Mouse (Mus musculus): Measurements from ENCODE around the gene Serpine1. TPM values are rescaled to one million over a fixed set of nuclear protein-coding genes. Genes with fewer than 3 reads are reported as not detected.

Gene Serpine1
- polyA plus RNA-seq, 1 experiment: 4.1 TPM

DNA sequence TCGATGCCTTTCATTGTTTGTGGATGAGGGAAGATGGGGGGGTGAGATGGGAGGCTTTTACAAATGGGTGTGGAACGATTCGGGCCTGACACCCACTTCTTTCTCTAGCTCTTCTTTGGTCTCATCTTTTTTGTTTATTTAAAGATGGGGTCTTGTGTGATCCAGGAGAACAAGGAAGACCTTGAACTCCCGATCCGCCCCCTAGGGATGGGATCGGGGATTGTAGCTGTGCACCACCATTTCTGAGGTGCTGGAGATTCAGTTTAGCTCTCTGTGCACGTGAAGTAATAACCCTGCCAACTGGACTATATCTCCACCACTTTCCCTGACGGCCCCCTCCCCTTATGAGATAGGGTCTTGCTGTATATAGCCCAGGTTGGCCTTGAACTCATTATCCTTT, 6.1 kb downstream of the Serpine1 start:
- no peak overlapping the region for H3K27ac ChIP-seq (ENCODE audit: control insufficient read depth, insufficient read depth, low read length)
- no peaks in the 10 kb centered on the region for H3K4me1 ChIP-seq (replicated peaks; ENCODE audit: control insufficient read depth, insufficient read depth, low read length)
- no peaks in the 10 kb centered on the region for H3K36me3 ChIP-seq (ENCODE audit: control insufficient read depth, insufficient read depth, low read length)
- no peak for DNase-seq
- WGBS: 85% methylated on average over 8 of the region's 8 CpGs
- no peaks in the 10 kb centered on the region for H3K27me3 ChIP-seq (ENCODE audit: control insufficient read depth, insufficient read depth, low read length)
- no peak overlapping the region for H3K4me3 ChIP-seq (ENCODE audit: control insufficient read depth, insufficient read depth, low read length)
- TF ChIP-seq CTCF (IDR thresholded peaks at IDR 0.05; ENCODE audit: borderline replicate concordance, control insufficient read depth, extremely low read depth, insufficient read depth, low read length, poor library complexity): no peak
- no peak for TF ChIP-seq POLR2A (IDR thresholded peaks at IDR 0.05; ENCODE audit: control insufficient read depth, extremely low read depth, insufficient read depth, low read length, poor library complexity)

DNA sequence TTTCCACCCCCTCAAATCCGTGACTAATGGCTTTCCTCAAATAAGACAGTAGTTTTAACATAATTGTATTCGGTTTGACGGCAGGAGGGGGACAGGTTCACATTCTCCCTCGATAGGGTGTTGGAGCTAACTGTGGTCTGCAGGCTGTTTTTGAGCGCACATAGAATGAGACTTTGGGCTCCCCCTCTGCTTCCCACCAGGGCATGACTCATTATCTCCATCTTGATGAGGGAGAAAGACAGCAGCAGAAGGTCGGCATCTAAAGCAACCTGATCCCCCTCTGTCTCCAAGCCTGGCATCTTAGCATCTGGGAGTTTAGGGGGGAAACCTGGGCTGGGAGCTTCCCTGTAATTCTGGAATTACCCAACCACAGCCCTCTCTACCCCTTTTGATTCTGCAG, 6.6 kb downstream of the Serpine1 start:
- 79% methylated on average over 6 of the region's 6 CpGs for WGBS
- no peaks in the 10 kb centered on the region for H3K4me1 ChIP-seq (replicated peaks; ENCODE audit: control insufficient read depth, insufficient read depth, low read length)
- TF ChIP-seq POLR2A (IDR thresholded peaks at IDR 0.05; ENCODE audit: control insufficient read depth, extremely low read depth, insufficient read depth, low read length, poor library complexity) (no peak), CTCF (IDR thresholded peaks at IDR 0.05; ENCODE audit: borderline replicate concordance, control insufficient read depth, extremely low read depth, insufficient read depth, low read length, poor library complexity) (no peak)
- no peak for DNase-seq
- H3K27ac ChIP-seq (ENCODE audit: control insufficient read depth, insufficient read depth, low read length): no peak overlapping the region
- no peak overlapping the region for H3K4me3 ChIP-seq (ENCODE audit: control insufficient read depth, insufficient read depth, low read length)
- no peaks in the 10 kb centered on the region for H3K36me3 ChIP-seq (ENCODE audit: control insufficient read depth, insufficient read depth, low read length)
- H3K27me3 ChIP-seq (ENCODE audit: control insufficient read depth, insufficient read depth, low read length): no peaks in the 10 kb centered on the region

- Histone ChIP-seq H3K36me3 (ENCODE audit: control insufficient read depth, insufficient read depth, low read length) (no peaks in the 10 kb centered on the region), H3K27ac (ENCODE audit: control insufficient read depth, insufficient read depth, low read length) (no peak overlapping the region), H3K4me3 (ENCODE audit: control insufficient read depth, insufficient read depth, low read length) (no peak overlapping the region), H3K4me1 (replicated peaks; ENCODE audit: control insufficient read depth, insufficient read depth, low read length) (no peaks in the 10 kb centered on the region), H3K27me3 (ENCODE audit: control insufficient read depth, insufficient read depth, low read length) (no peaks in the 10 kb centered on the region)
- TF ChIP-seq CTCF (IDR thresholded peaks at IDR 0.05; ENCODE audit: borderline replicate concordance, control insufficient read depth, extremely low read depth, insufficient read depth, low read length, poor library complexity) (no peak), POLR2A (IDR thresholded peaks at IDR 0.05; ENCODE audit: control insufficient read depth, extremely low read depth, insufficient read depth, low read length, poor library complexity) (no peak)
- DNase-seq: no peak
- 87% methylated on average over 5 of the region's 5 CpGs for WGBS
Measured at GRCm38 (mm10) chr5:137062601-137063000, 9.5 kb downstream of the Serpine1 start.

GRCm38 (mm10) chr5:137061809-137062481, 10.1 kb downstream of the Serpine1 start:
- 14% methylated on average over 11 of the region's 12 CpGs for WGBS
- Histone ChIP-seq H3K27me3 (ENCODE audit: control insufficient read depth, insufficient read depth, low read length) (no peaks in the 10 kb centered on the region), H3K4me3 (ENCODE audit: control insufficient read depth, insufficient read depth, low read length) (no peak overlapping the region), H3K36me3 (ENCODE audit: control insufficient read depth, insufficient read depth, low read length) (no peaks in the 10 kb centered on the region), H3K27ac (ENCODE audit: control insufficient read depth, insufficient read depth, low read length) (no peak overlapping the region), H3K4me1 (replicated peaks; ENCODE audit: control insufficient read depth, insufficient read depth, low read length) (no peaks in the 10 kb centered on the region)
- DNase-seq: peak; percentile 49
- TF ChIP-seq POLR2A (IDR thresholded peaks at IDR 0.05; ENCODE audit: control insufficient read depth, extremely low read depth, insufficient read depth, low read length, poor library complexity) (no peak), CTCF (IDR thresholded peaks at IDR 0.05; ENCODE audit: borderline replicate concordance, control insufficient read depth, extremely low read depth, insufficient read depth, low read length, poor library complexity) (peak; percentile 40; the same call in 1 of the 2 replicates)

DNA sequence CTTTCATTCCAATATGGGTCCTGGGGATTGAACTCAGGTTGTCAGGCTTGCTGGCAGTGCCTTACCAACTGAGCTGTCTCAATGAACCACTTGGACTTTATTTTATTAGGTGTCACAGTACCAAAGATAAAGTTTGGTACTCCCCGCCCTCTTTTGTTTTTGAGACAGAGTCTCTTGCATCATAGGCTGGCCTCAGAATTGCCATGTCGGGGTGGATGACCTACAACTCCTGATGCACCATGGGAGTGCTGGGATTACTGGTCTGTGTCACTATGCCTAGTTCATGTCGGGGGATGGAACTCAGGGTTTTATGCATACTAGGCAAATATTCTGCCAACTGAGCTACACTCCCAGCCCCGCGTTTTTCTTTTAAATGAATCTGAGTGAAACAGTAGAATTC, 17.2 kb downstream of the Serpine1 start:
- Histone ChIP-seq H3K27ac (ENCODE audit: control insufficient read depth, insufficient read depth, low read length) (no peak overlapping the region), H3K27me3 (ENCODE audit: control insufficient read depth, insufficient read depth, low read length) (no peaks in the 10 kb centered on the region), H3K36me3 (ENCODE audit: control insufficient read depth, insufficient read depth, low read length) (no peaks in the 10 kb centered on the region), H3K4me3 (ENCODE audit: control insufficient read depth, insufficient read depth, low read length) (no peak overlapping the region), H3K4me1 (replicated peaks; ENCODE audit: control insufficient read depth, insufficient read depth, low read length) (no peaks in the 10 kb centered on the region)
- no peak for DNase-seq
- WGBS: 90% methylated on average over 5 of the region's 5 CpGs
- TF ChIP-seq POLR2A (IDR thresholded peaks at IDR 0.05; ENCODE audit: control insufficient read depth, extremely low read depth, insufficient read depth, low read length, poor library complexity): no peak
- TF ChIP-seq CTCF (IDR thresholded peaks at IDR 0.05; ENCODE audit: borderline replicate concordance, control insufficient read depth, extremely low read depth, insufficient read depth, low read length, poor library complexity): no peak

DNA sequence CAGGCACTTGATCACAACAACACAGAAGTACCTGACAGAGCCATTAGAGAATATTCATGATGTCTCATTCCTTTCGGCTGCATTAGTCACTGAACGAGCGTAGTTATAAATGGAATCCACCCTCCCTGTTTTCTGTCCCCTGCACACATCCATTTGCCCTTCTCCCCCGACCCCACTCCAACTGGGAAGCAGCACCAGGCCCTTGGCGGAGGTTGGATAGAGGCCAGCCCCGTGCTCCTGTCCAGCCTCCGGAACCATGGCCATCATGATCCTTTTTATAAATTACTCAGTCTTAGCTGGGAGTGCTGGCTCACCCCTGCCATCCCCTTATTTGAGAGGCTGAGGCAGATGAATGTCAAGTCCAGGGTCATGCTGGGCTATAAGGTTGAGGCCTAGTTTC, 17.8 kb downstream of the Serpine1 start:
- no peaks in the 10 kb centered on the region for H3K27me3 ChIP-seq (ENCODE audit: control insufficient read depth, insufficient read depth, low read length)
- H3K27ac ChIP-seq (ENCODE audit: control insufficient read depth, insufficient read depth, low read length): no peak overlapping the region
- H3K36me3 ChIP-seq (ENCODE audit: control insufficient read depth, insufficient read depth, low read length): no peaks in the 10 kb centered on the region
- TF ChIP-seq CTCF (IDR thresholded peaks at IDR 0.05; ENCODE audit: borderline replicate concordance, control insufficient read depth, extremely low read depth, insufficient read depth, low read length, poor library complexity): no peak
- TF ChIP-seq POLR2A (IDR thresholded peaks at IDR 0.05; ENCODE audit: control insufficient read depth, extremely low read depth, insufficient read depth, low read length, poor library complexity): no peak
- 91% methylated on average over 7 of the region's 7 CpGs for WGBS
- no peak overlapping the region for H3K4me3 ChIP-seq (ENCODE audit: control insufficient read depth, insufficient read depth, low read length)
- no peaks in the 10 kb centered on the region for H3K4me1 ChIP-seq (replicated peaks; ENCODE audit: control insufficient read depth, insufficient read depth, low read length)
- DNase-seq: no peak

Measured in thymus, adult 2 months (tissue).